Mouse (Mus musculus): Measurements from ENCODE around the gene Tmem132b. TPM values are rescaled to one million over a fixed set of nuclear protein-coding genes. Genes with fewer than 3 reads are reported as not detected.
"Not testable (repeated sequence)": the region's sequence is repeated elsewhere in the genome, so short reads cannot be mapped to it uniquely, and the experiment has no call there.

Gene Tmem132b
- not detected in 2 replicates for polyA plus RNA-seq (2012; ENCODE audit: insufficient read depth, insufficient read length, missing spikeins)

DNA sequence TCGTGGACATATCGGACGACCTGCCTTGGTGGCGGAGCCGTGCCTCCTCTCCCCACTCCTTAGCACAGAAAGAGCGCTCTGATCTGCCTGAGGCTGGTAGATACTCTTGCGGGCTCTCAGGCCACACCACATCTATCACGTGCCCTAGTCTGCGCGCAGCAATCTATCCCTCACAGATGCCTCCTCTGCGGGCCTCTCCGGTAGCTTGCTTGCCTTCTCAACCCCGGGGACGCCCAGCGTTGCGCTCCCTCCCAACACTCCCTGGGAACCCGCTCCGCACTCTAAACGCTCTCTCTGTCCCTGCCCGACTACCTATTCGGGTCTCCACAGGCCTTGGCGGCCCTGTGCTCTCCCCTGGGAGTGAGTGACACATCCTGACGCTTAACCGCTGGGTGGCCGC, at the start of gene Tmem132b:
Gene Tmem132b (plus strand): TSS at position 141 of the 400 bp plus-strand sequence.
- TF ChIP-seq CTCF (IDR thresholded peaks at IDR 0.05; ENCODE audit: low read depth, low read length) = no peak
- no peak for TF ChIP-seq POLR2A (IDR thresholded peaks at IDR 0.05; ENCODE audit: borderline replicate concordance, low read depth, low read length)
- Histone ChIP-seq H3K4me1 (ENCODE audit: control insufficient read depth, insufficient read depth, low read length) (no peaks in the 10 kb centered on the region), H3K27ac (ENCODE audit: insufficient read depth, low read depth, low read length) (no peak within 1 kb of the TSS), H3K4me3 (ENCODE audit: insufficient read depth, low read length) (no peak within 1 kb of the TSS)

DNA sequence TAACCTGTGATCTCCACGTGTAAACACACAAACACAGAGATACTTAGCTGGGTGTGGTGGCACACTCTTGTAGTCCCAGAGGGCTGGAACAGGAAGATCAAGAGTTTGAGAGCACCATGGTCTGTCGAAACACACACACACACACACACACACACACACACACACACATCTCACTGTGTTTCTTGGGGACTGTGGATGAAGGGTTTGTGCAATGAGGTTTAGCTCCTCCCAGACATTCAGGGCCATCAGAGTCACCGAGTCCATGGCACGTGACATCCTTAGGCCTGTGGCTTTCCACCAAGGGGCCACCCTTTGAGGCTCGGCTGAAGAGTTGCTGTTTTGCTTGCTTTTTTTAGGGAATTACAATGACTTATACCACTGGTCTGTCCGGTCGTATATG, 49.1 kb upstream of the Tmem132b start:
- no peak for TF ChIP-seq POLR2A (IDR thresholded peaks at IDR 0.05; ENCODE audit: borderline replicate concordance, low read depth, low read length)
- TF ChIP-seq CTCF (IDR thresholded peaks at IDR 0.05; ENCODE audit: low read depth, low read length) = no peak
- no peak overlapping the region for H3K27ac ChIP-seq (ENCODE audit: insufficient read depth, low read depth, low read length)
- H3K4me3 ChIP-seq (ENCODE audit: insufficient read depth, low read length) = no peak overlapping the region
- peaks cover 50% of the 10 kb centered on the region for H3K4me1 ChIP-seq (ENCODE audit: control insufficient read depth, insufficient read depth, low read length)

DNA sequence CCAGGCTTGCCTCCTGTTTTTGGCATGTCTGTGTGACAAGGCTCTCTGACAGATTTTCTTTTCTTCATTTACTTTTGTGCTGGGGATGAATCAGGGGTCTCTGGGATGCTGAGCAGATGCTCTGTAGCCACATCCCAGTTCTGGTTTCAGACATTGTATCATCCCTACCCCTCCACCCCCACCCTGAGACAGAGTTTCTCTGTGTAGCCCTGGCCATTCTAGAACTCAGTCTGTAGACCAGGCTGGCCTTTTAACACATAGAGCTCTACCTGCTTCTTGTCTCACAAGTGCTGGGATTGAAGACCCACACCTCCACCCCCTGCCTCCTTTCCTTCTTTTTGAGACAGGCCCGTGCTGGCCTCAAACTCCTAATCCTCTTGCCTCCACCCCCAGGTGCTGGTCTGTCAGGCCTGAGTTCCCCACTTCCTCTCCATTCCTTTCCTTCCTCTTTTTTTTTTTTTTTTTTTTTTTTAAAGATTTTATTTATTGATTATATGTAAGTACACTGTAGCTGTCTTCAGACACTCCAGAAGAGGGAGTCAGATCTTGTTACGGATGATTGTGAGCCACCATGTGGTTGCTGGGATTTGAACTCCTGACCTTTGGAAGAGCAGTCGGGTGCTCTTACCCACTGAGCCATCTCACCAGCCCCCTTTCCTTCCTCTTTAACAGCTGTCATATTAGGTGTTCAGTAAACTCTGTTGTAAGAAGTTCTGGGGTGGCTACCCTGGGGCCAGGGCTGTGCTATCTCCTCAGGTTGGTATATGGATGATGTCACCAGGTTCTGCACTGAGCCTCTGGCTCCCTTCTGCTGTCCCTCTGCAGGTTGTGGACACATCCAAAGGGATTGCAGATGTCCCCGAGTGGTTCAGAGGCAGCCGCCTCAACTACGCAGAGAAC, 47.6 kb upstream of the Tmem132b start:
- Histone ChIP-seq H3K4me1 (ENCODE audit: control insufficient read depth, insufficient read depth, low read length) (peaks cover 38% of the 10 kb centered on the region), H3K27ac (ENCODE audit: insufficient read depth, low read depth, low read length) (peak overlapping the region; percentile 28)
- TF ChIP-seq CTCF (IDR thresholded peaks at IDR 0.05; ENCODE audit: low read depth, low read length) (no peak), POLR2A (IDR thresholded peaks at IDR 0.05; ENCODE audit: borderline replicate concordance, low read depth, low read length) (no peak)

DNA sequence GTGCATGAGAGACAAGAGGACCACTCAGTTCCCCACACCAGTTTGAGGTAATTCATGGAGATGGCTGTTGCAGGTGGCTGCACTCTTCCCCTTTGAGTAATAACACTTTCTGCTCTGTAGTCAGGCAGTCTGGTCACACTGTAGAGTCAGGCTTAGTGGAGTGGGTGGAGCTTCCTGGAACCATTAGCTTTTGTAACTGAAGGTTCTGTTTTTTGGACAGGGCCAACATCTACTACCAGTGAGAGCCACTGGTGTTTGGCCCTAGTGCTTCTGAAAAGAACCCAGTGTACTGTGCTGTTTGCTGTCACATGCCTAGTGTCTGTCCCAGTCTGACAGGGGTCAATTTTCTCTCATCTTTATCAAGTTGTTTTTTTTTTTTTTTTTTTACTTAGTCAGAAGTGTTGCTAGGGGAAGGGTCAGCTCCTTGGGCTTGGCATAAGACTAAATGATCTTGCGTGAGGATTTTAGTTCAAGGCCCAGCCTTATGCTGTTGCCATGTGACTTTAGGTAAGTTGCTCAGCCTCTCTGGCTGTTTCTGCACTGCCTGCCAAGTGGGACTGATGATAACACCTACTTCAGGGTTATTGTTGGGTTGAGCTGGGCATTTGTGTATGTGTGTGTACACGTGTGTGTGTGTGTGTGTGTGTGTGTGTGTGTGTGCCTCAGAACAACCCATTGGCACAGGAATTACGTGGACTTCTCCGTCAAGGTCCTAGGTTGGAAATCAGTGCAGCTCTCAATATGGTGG, 46.4 kb upstream of the Tmem132b start:
- Histone ChIP-seq H3K4me1 (ENCODE audit: control insufficient read depth, insufficient read depth, low read length) (peaks cover 38% of the 10 kb centered on the region), H3K4me3 (ENCODE audit: insufficient read depth, low read length) (no peak overlapping the region)

More for the DNA sequence above, 47.6 kb upstream of the Tmem132b start:
- no peak overlapping the region for H3K4me3 ChIP-seq (ENCODE audit: insufficient read depth, low read length)

DNA sequence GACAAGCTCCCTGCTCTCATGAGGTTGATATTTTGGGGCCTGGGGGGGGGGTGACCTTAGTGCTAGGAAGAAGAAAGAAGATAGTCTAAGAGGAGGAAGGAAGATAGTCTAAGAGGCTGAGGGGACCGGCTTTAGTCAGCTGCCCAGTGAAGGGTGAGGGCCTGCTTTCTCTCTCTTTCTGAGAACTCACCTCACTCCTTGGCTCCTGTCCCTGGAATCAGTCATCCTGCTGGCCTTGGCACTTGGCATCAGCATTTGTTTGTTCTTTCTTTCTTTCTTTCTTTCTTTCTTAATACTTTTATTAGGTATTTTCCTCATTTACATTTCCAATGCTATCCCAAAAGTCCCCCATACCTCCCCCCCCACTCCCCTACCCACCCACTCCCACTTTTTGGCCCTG, 45.5 kb upstream of the Tmem132b start:
- no peak for TF ChIP-seq CTCF (IDR thresholded peaks at IDR 0.05; ENCODE audit: low read depth, low read length)
- TF ChIP-seq POLR2A (IDR thresholded peaks at IDR 0.05; ENCODE audit: borderline replicate concordance, low read depth, low read length) = no peak
- Histone ChIP-seq H3K4me3 (ENCODE audit: insufficient read depth, low read length) (no peak overlapping the region), H3K27ac (ENCODE audit: insufficient read depth, low read depth, low read length) (no peak overlapping the region), H3K4me1 (ENCODE audit: control insufficient read depth, insufficient read depth, low read length) (peaks cover 38% of the 10 kb centered on the region)

More for the DNA sequence above, 46.4 kb upstream of the Tmem132b start:
- TF ChIP-seq POLR2A (IDR thresholded peaks at IDR 0.05; ENCODE audit: borderline replicate concordance, low read depth, low read length) = no peak
- TF ChIP-seq CTCF (IDR thresholded peaks at IDR 0.05; ENCODE audit: low read depth, low read length) = no peak
- peak overlapping the region; percentile 7; the same call in 1 of the 2 replicates for H3K27ac ChIP-seq (ENCODE audit: insufficient read depth, low read depth, low read length)

DNA sequence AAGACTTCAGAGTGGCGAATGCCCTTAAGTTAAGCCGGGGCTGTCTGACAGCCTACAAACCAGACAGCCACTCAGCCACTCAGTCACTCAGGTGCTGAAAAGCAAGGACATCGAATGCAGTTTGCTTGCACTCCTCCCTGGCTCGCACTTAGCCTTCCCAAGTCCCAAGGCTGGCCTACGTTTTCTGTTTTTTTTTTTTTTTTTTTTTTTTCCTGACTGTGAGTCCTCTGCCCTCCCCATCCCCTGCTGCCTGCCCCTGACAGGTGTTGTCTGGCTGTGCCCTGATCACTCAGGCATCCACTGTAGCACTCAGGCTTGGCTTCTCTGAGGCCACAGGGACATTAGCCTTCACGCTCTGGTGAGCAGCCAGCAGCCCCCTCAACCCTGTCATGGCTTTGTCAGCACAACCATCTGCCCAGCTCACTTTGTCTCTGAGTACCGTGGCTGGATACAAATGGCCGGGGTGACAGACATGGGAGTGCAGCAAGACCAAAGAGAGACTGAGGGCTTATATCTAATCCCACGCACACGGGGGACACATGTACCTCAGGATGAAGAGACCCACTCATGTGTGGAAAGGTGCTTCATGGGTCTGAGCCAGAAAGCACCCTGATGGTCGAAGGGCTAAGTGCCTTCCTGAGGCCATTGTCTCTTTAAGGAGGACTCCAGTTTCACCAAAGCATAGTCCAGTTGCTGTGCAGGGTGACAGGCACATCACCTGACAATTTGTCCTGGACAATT, 44.0 kb upstream of the Tmem132b start:
- H3K27ac ChIP-seq (ENCODE audit: insufficient read depth, low read depth, low read length) = no peak overlapping the region
- H3K4me1 ChIP-seq (ENCODE audit: control insufficient read depth, insufficient read depth, low read length) = peaks cover 25% of the 10 kb centered on the region
- no peak overlapping the region for H3K4me3 ChIP-seq (ENCODE audit: insufficient read depth, low read length)
- TF ChIP-seq POLR2A (IDR thresholded peaks at IDR 0.05; ENCODE audit: borderline replicate concordance, low read depth, low read length) (no peak), CTCF (IDR thresholded peaks at IDR 0.05; ENCODE audit: low read depth, low read length) (no peak)

DNA sequence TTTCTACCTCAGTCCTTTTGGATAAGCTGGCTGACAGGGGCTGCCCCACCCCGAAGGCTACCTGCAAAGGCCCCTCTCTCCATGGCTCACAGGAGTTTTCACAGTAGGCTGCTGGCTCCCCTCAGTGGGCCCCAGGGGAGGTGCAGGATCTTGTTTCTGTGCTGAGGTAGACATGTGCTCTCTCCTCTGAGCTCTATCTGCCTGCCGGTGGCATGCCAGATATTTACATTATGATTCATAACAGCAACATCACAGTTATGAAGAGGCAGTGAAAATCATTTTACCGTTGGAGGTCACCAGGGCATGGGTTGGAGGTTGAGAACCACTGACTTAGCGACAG, 43.5 kb upstream of the Tmem132b start:
- TF ChIP-seq CTCF (IDR thresholded peaks at IDR 0.05; ENCODE audit: low read depth, low read length) (no peak), POLR2A (IDR thresholded peaks at IDR 0.05; ENCODE audit: borderline replicate concordance, low read depth, low read length) (no peak)
- Histone ChIP-seq H3K27ac (ENCODE audit: insufficient read depth, low read depth, low read length) (no peak overlapping the region), H3K4me1 (ENCODE audit: control insufficient read depth, insufficient read depth, low read length) (peaks cover 20% of the 10 kb centered on the region), H3K4me3 (ENCODE audit: insufficient read depth, low read length) (no peak overlapping the region)

DNA sequence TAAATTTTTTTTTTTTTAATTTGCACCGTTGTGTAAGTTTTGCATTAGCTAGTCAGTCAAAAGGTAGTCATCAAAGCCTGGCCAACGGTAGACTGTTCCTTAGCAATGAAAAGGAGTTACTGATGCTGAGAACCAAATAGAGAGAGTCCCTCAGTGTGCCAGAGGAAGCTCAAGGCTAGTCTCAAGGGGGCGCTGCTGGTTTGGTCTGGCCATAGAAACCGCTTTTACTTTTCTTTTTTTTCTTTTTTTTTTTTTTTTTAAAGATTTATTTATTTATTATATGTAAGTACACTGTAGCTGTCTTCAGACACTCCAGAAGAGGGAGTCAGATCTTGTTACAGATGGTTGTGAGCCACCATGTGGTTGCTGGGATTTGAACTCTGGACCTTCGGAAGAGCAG, 42.6 kb upstream of the Tmem132b start:
- not testable (repeated sequence) for H3K4me3 ChIP-seq (ENCODE audit: insufficient read depth, low read length); H3K27ac ChIP-seq (ENCODE audit: insufficient read depth, low read depth, low read length)
- H3K4me1 ChIP-seq (ENCODE audit: control insufficient read depth, insufficient read depth, low read length) = peaks cover 12% of the 10 kb centered on the region

DNA sequence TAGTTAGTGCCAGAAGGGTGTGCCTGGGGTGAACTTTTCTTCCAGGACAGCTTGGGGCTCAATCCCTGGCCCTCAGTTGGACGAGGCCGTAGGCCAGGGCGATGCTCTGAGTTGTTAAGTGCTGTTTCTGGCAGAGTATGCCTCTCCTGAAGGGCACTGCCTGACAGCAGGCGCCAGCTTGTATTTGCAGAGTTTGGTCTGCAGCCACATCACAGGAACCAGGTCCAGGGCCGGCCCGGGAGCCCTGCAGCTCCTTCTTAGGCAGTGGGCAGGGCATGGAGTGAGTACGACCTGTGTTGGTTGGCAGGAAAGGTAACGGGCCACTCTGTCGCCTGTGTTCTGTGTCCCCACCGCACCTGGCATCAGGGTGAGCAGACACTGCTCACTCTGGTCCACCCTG, 40.5 kb upstream of the Tmem132b start:
- no peak overlapping the region for H3K4me3 ChIP-seq (ENCODE audit: insufficient read depth, low read length)
- H3K4me1 ChIP-seq (ENCODE audit: control insufficient read depth, insufficient read depth, low read length) = no peaks in the 10 kb centered on the region
- TF ChIP-seq POLR2A (IDR thresholded peaks at IDR 0.05; ENCODE audit: borderline replicate concordance, low read depth, low read length) (no peak), CTCF (IDR thresholded peaks at IDR 0.05; ENCODE audit: low read depth, low read length) (no peak)
- no peak overlapping the region for H3K27ac ChIP-seq (ENCODE audit: insufficient read depth, low read depth, low read length)

Measured in bone marrow macrophage, adult 2 months (primary cell).